Mouse (Mus musculus): ENCODE results near the gene Adcy9. TPM values are rescaled to one million over a fixed set of nuclear protein-coding genes. Genes with fewer than 3 reads are reported as not detected.

The Adcy9 gene
- polyA plus RNA-seq, 1 experiment from 2014 or later: 2.7 TPM

DNA sequence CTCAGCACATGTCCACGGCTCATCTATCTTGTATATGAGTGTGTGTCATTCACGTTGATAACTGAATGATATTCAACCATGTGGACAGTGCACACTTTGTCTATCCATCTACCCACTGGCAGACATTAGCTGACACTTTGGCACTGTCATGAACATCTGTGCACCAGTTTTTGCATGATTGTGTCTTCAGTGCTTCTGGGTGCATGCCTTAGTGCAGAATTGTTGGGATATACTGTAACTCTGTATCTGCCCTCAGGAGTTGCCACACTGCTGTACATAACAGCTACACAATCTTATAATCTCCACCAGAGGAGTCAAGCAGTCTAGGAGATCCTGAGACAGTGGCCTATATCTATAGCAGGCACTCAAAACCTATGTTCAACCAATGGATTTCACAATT is 21.5 kb downstream of the Adcy9 start:
- WGBS: 96% methylated on average over 2 of the region's 2 CpGs
- no peaks in the 10 kb centered on the region for H3K9me3 ChIP-seq
- no peak overlapping the region for H3K9ac ChIP-seq (replicated peaks)
- H3K27me3 ChIP-seq: no peaks in the 10 kb centered on the region
- H3K4me2 ChIP-seq (replicated peaks): no peak overlapping the region
- no peak overlapping the region for H3K4me3 ChIP-seq
- H3K36me3 ChIP-seq: no peaks in the 10 kb centered on the region
- no peaks in the 10 kb centered on the region for H3K4me1 ChIP-seq
- H3K27ac ChIP-seq (replicated peaks): no peak overlapping the region
- no peak for ATAC-seq (ENCODE audit: low FRiP score, low read depth)

DNA sequence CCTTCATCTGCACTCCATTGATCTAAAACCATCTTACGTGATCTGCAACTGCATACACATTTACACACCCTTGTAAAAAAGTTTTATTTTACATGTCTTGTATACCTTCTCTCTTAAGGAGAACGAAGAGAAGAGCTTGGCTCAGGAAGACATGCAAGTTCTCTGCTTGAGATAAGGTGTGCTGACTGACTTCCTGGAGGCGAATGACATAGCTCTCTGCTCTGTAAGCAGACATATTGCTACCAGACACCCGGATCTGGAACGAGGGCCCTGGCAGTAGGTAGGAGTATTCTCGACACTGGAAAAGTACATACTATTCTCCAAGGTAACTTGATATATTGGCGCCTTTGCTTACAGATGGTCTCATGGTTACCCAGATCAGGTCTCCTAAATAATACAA is 22.7 kb downstream of the Adcy9 start:
- H3K4me3 ChIP-seq: no peak overlapping the region
- no peaks in the 10 kb centered on the region for H3K36me3 ChIP-seq
- H3K4me1 ChIP-seq: no peaks in the 10 kb centered on the region
- H3K9me3 ChIP-seq: no peaks in the 10 kb centered on the region
- no peak overlapping the region for H3K4me2 ChIP-seq (replicated peaks)
- ATAC-seq (ENCODE audit: low FRiP score, low read depth): no peak
- H3K9ac ChIP-seq (replicated peaks): no peak overlapping the region
- 91% methylated on average over 7 of the region's 7 CpGs for WGBS
- no peaks in the 10 kb centered on the region for H3K27me3 ChIP-seq
- H3K27ac ChIP-seq (replicated peaks): no peak overlapping the region

DNA sequence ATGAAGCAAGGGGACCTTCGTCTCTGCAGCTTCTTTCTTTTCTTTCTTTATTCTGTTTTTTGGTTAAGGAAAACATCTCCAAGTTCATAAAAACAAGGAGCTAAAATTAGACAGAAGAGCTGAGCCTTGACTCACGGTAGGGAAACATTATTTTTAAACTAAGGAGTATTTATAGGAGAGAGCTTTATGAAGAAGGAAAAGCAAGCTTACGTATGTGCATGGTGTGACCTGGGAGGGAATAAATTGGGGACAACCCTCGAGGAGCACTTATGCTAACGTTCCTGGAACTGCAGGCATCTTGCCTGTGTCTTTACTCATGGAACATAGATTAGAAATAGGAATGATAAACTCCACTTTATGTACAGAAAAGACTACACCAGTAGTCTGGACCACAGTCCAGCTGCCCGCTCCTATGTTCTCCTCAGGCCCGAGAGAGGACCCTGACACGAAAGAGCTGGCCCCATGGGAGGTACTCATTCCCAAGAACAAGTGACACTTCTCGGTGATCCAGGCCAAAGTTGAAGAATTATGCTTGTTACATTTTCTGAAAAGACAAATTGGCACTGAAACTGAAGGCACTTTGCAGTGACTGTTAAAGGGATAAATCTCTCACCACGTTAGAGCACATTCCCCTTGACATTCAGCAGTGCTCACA is 24.5 kb downstream of the Adcy9 start:
- ATAC-seq (ENCODE audit: low FRiP score, low read depth): no peak
- H3K27me3 ChIP-seq: no peaks in the 10 kb centered on the region
- H3K36me3 ChIP-seq: no peaks in the 10 kb centered on the region
- H3K4me3 ChIP-seq: no peak overlapping the region
- 82% methylated on average over 10 of the region's 10 CpGs for WGBS
- H3K9ac ChIP-seq (replicated peaks): no peak overlapping the region
- no peak overlapping the region for H3K27ac ChIP-seq (replicated peaks)
- H3K4me2 ChIP-seq (replicated peaks): no peak overlapping the region
- H3K9me3 ChIP-seq: no peaks in the 10 kb centered on the region
- H3K4me1 ChIP-seq: no peaks in the 10 kb centered on the region

DNA sequence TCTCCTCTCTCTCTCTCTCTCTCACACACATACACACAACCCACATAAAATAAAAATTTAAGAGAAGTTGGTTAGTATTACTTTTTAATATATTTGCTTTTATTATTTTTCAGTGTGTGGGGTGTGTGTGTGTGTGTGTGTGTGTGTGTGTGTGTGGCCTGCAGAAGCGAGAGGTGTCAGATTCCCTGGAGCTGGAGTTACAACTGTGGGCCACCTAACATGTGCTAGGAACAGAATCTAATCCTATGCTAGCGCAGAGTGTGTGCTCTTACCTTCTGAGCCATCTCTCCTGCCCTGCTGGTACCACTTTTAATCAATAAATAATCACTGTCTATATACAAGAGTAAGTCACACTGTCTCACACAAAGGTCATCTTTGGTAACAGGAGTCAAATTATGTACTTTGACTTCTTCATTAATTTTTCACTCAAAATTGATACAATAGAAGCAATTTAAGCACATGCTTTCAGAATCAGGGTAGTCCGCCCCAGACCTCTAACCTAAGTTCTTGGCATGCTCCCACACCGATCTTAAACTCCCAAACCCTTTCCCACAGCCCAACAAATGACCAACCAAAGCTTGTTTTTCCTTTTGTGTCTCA is 25.2 kb downstream of the Adcy9 start:
- no peaks in the 10 kb centered on the region for H3K9me3 ChIP-seq
- H3K36me3 ChIP-seq: no peaks in the 10 kb centered on the region
- no peak for ATAC-seq (ENCODE audit: low FRiP score, low read depth)
- no peak overlapping the region for H3K4me3 ChIP-seq
- H3K4me2 ChIP-seq (replicated peaks): no peak overlapping the region
- no peak overlapping the region for H3K9ac ChIP-seq (replicated peaks)
- 83% methylated on average over 4 of the region's 4 CpGs for WGBS
- no peaks in the 10 kb centered on the region for H3K4me1 ChIP-seq
- H3K27me3 ChIP-seq: no peaks in the 10 kb centered on the region
- H3K27ac ChIP-seq (replicated peaks): no peak overlapping the region

DNA sequence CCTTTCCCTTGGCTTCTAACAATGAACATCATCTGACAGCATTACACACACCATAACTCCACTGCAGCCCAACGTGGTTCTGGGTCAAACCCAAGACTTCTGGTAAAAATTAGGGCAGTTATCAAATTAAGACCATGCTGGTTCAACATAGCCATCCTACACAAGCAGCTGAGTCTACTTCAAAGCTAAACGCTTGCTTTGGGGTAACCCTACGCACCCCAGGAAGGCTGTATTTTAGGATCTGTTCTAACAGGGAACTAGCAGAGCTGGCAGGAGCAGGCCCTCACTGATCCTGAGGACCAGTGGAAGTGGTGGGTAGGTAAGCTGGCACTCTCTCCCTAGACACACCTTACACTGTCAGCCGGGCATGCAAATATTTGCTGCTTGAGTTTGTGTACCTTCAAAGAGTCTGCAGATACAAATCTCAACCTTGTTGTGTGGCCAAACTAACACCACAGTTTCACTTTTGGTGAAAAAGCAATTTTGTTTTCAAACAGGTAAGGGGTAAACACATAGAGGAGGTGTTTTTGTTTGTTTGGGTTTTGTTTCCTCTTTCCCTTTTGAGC is 36.7 kb downstream of the Adcy9 start:
- Histone ChIP-seq H3K36me3 (no peaks in the 10 kb centered on the region), H3K9ac (replicated peaks) (no peak overlapping the region), H3K4me2 (replicated peaks) (no peak overlapping the region), H3K9me3 (no peaks in the 10 kb centered on the region), H3K27me3 (no peaks in the 10 kb centered on the region), H3K4me1 (no peaks in the 10 kb centered on the region), H3K27ac (replicated peaks) (no peak overlapping the region), H3K4me3 (no peak overlapping the region)
- WGBS: 79% methylated on average over 4 of the region's 4 CpGs
- ATAC-seq (ENCODE audit: low FRiP score, low read depth): no peak

DNA sequence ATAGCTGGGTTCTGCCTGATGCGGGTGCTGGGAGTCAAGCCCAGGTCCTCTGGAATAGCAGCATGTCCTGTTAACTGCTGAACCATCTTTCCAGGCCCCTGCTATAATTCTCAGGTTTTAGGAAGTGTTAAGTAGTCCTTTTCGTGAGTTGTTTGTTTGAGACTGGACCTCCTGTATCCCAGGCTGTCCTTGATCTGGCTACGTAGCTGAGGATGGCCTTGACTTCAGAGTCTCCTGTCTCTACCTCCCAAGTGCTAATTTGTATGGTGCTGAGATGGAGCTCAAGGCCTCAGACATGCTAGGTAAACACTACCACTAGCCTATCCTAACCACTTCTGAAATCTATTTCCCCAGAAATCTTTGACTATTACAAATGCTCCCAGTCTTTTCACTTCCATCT is 37.9 kb downstream of the Adcy9 start:
- H3K4me1 ChIP-seq: no peaks in the 10 kb centered on the region
- ATAC-seq (ENCODE audit: low FRiP score, low read depth): no peak
- no peaks in the 10 kb centered on the region for H3K9me3 ChIP-seq
- no peaks in the 10 kb centered on the region for H3K27me3 ChIP-seq
- H3K4me2 ChIP-seq (replicated peaks): no peak overlapping the region
- WGBS: 93% methylated on average over 3 of the region's 3 CpGs
- no peak overlapping the region for H3K27ac ChIP-seq (replicated peaks)
- H3K36me3 ChIP-seq: no peaks in the 10 kb centered on the region
- H3K9ac ChIP-seq (replicated peaks): no peak overlapping the region
- no peak overlapping the region for H3K4me3 ChIP-seq

DNA sequence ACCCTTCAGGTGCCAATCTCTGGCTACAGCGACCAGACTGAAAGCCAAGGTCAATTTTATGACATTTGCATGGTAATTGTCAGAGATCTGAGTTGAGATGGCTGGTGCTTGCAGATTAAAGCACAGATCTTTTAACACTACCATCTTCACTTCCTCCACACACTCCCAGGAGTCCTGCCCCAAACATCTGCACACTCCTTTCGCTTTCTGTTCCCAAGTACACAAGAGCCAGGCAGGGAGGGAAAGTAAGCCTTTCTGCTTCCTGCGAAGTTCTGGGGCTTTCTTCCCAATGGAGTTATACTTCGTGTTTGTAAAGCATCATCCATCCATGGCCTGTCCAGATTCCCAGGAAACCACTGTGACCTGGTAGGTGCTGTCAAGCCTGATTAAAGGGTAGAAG is 38.8 kb downstream of the Adcy9 start:
- Histone ChIP-seq H3K27ac (replicated peaks) (no peak overlapping the region), H3K4me3 (no peak overlapping the region), H3K4me2 (replicated peaks) (no peak overlapping the region), H3K4me1 (no peaks in the 10 kb centered on the region), H3K27me3 (no peaks in the 10 kb centered on the region), H3K36me3 (no peaks in the 10 kb centered on the region), H3K9me3 (no peaks in the 10 kb centered on the region), H3K9ac (replicated peaks) (no peak overlapping the region)
- no peak for ATAC-seq (ENCODE audit: low FRiP score, low read depth)
- 85% methylated on average over 4 of the region's 4 CpGs for whole genome bisulfite sequencing

DNA sequence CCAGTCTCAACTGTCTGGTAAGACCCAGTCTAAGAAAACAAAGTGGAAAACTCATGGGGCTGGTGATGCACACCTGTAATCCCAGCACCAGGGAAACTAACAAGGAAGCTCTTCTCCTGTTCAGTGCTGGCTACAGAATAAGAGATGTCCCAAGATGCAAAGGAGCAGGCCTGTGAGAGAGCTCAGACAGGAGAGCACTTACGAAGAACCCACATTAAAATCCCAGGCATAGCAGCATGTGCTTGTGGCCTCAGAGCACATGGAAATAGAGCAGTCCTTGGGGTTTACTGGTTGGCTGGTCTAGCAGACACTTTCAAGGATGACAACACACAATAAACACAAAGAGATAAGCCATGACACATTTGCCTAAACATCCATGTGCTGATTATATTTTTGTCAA is 41.5 kb downstream of the Adcy9 start:
- H3K4me2 ChIP-seq (replicated peaks): no peak overlapping the region
- H3K4me1 ChIP-seq: no peaks in the 10 kb centered on the region
- no peak overlapping the region for H3K27ac ChIP-seq (replicated peaks)
- no peak for ATAC-seq (ENCODE audit: low FRiP score, low read depth)
- no peaks in the 10 kb centered on the region for H3K36me3 ChIP-seq
- H3K9me3 ChIP-seq: no peaks in the 10 kb centered on the region
- no peak overlapping the region for H3K9ac ChIP-seq (replicated peaks)
- WGBS: 95% methylated on average over 1 of the region's 1 CpGs
- no peak overlapping the region for H3K4me3 ChIP-seq
- no peaks in the 10 kb centered on the region for H3K27me3 ChIP-seq

DNA sequence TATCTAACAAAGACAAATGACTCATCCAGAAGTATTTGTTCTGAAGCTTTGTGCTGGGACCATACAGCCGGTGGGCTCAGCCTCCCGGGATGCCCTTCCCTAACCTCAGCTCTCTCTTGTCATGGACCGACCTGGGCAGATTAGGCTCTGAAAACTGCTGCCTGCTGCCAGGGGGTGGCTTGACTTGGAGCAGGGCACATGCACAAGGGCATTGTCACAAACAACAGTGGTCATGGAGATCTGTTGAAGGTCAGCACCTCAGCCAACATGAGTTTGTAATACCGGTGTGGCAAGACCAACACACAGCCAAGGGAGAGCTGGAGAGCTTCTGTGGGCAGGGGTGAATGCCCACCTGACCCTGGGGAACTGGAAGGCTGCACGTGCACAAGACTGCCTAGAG is 42.7 kb downstream of the Adcy9 start:
- Histone ChIP-seq H3K4me3 (no peak overlapping the region), H3K9ac (replicated peaks) (no peak overlapping the region), H3K9me3 (no peaks in the 10 kb centered on the region), H3K36me3 (no peaks in the 10 kb centered on the region), H3K4me1 (no peaks in the 10 kb centered on the region), H3K4me2 (replicated peaks) (no peak overlapping the region), H3K27me3 (no peaks in the 10 kb centered on the region), H3K27ac (replicated peaks) (no peak overlapping the region)
- 70% methylated on average over 5 of the region's 5 CpGs for WGBS
- ATAC-seq (ENCODE audit: low FRiP score, low read depth): no peak

DNA sequence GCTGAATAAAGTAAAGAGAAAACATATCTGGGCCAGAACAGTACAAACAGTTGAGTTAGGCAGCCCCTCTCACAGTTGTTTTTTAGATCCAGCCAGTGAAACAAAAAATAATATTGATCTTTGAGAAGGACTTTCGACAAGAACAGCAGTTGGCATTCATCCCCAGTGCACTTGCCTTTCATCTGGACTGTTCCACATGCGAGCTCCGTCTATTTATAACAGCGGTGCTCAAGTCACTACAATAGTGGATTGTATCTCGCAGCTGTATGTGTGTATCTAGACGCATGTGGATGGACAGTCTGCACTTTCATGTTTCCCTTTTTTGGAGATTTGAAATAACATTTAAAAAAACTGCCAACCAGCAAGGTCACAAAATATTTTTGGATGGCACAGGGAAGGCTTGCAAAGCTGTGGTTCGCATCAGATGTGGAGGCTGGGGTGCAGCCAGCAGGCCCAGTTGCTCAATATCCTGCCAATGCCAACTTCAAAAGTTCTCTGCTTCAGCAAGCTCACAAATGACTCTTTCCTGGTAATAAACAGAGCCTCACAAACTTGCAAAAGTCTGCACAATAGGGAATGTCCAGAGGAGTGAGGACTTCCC is 45.4 kb downstream of the Adcy9 start:
- H3K9me3 ChIP-seq: no peaks in the 10 kb centered on the region
- ATAC-seq (ENCODE audit: low FRiP score, low read depth): no peak
- no peak overlapping the region for H3K4me3 ChIP-seq
- no peaks in the 10 kb centered on the region for H3K4me1 ChIP-seq
- no peak overlapping the region for H3K4me2 ChIP-seq (replicated peaks)
- WGBS: 75% methylated on average over 7 of the region's 7 CpGs
- H3K27ac ChIP-seq (replicated peaks): no peak overlapping the region
- no peak overlapping the region for H3K9ac ChIP-seq (replicated peaks)
- no peaks in the 10 kb centered on the region for H3K36me3 ChIP-seq
- no peaks in the 10 kb centered on the region for H3K27me3 ChIP-seq

DNA sequence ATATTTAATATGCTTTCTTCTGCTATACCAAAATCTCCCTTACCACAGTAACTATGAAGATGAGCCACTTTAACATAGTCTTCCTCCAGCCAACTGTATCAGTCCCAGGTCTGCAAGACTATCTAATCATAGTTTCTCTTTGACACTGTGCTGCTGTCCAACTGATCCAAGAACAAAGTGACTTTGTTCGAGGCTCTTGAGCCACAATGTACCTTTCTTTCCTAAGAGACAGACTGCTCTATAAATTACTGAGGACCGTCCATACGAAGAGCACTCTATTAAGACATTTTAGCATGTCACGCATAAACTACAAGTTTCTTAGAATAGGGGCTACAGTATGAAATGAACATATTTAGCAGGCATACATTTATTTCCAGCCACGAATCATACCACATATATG is 46.0 kb downstream of the Adcy9 start:
- no peaks in the 10 kb centered on the region for H3K27me3 ChIP-seq
- no peak for ATAC-seq (ENCODE audit: low FRiP score, low read depth)
- 86% methylated on average over 5 of the region's 5 CpGs for WGBS
- no peak overlapping the region for H3K27ac ChIP-seq (replicated peaks)
- no peak overlapping the region for H3K9ac ChIP-seq (replicated peaks)
- H3K36me3 ChIP-seq: no peaks in the 10 kb centered on the region
- no peaks in the 10 kb centered on the region for H3K4me1 ChIP-seq
- no peak overlapping the region for H3K4me2 ChIP-seq (replicated peaks)
- H3K4me3 ChIP-seq: no peak overlapping the region
- H3K9me3 ChIP-seq: no peaks in the 10 kb centered on the region

DNA sequence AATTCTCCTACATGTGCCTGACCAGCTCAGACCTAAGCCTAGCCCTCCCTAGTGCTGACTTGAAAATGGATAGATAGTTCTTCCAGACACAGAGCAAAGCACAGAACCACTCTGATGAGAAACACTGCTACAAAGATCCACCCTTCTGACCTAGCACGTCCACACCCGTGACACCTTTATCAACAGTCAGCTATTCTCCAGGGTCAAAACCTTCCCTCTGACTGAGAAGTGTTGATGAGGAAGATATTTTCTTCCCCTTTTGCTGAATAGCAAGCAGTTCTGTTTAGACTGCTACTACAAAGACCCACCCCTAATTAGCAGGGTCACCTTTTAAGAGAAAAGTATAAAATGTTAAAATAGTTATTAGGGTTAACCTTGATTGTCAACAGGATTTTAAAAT is 49.3 kb downstream of the Adcy9 start:
- Histone ChIP-seq H3K9ac (replicated peaks) (no peak overlapping the region), H3K36me3 (no peaks in the 10 kb centered on the region), H3K27me3 (no peaks in the 10 kb centered on the region), H3K4me1 (no peaks in the 10 kb centered on the region), H3K27ac (replicated peaks) (no peak overlapping the region), H3K4me3 (no peak overlapping the region), H3K4me2 (replicated peaks) (no peak overlapping the region), H3K9me3 (no peaks in the 10 kb centered on the region)
- ATAC-seq (ENCODE audit: low FRiP score, low read depth): no peak
- 91% methylated on average over 2 of the region's 2 CpGs for WGBS
